Mouse (Mus musculus) heart, adult 2 months (tissue): ENCODE data around the gene Gpr19.

Experiments
- CTCF ChIP-seq: fragments of 200-600 bp; IDR thresholded peaks from 2 replicates; pipeline ENCODE4 v1.8.1; 2022; ENCODE audit warnings: antibody characterized with exemption, mild to moderate bottlenecking, moderate library complexity
- POLR2A ChIP-seq: fragments of 200-500 bp; IDR thresholded peaks from 2 replicates; pipeline ENCODE4 v1.6.1; 2011; ENCODE audit warnings: mild to moderate bottlenecking, low read depth, low read length, control low read depth; ENCODE audit not compliant: insufficient read depth

GRCm38 (mm10) chr6:134860275-134860674 lies 38.1 kb downstream of the Gpr19 start:
- TF ChIP-seq CTCF, result no peak
- no peak for TF ChIP-seq POLR2A
